Mouse (Mus musculus) cerebellum, postnatal 10 days (tissue): Measurements from ENCODE around the gene Arhgef6.

Source experiments
- DNase-seq, 2 experiments: peaks; one replicate each; pipeline ENCODE4 v3.0.0; 2021; ENCODE audit warnings: mixed read lengths in 2 of 2

The Arhgef6 gene

DNA sequence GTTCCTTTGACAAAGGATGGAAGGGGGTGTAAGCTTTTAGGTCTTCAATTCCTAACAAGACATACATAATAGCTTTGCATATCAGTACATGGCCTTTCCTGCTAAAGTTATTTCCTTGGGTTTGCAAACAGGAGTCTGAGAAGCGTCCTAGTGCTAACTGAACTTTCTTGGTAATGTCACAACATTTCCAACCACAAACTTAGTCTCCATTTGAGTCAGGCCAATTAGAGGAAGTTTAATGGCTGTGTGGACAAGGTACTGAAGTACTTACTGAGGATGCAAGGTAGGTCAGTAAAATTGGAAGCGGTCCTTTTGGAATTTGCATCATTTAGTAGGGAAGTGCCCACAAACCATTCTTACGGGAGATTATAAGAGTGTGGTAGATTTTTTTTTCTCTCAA lies 155.2 kb downstream of the Arhgef6 start:
- DNase-seq = no peak

DNA sequence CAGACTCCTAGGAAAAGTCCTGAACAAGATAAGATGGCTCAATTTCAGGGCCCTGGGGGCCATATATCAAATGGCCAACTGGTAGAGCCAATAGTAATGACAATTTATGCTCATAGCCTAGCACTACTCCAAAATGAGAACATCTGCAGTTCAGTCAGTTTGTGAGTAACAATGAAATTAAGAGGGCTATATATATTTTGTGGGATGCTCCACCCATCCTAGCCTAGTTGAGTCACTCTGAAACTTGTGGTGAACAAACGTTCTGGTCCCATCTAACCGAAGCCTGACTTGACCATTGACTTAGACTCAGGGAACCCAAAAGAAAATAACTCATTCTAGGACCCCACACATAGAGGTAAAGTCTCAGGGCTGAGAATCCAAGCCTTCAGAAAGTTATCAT lies 156.1 kb downstream of the Arhgef6 start:
- DNase-seq = no peak
